Mouse (Mus musculus) neural tube, embryonic 13.5 days (tissue): ENCODE results near the gene Fancd2os. TPM values are rescaled to one million over a fixed set of nuclear protein-coding genes. Genes with fewer than 3 reads are reported as not detected.

Source experiments
- ATAC-seq: fragments of 200-750 bp; cut with Nextera tagmentation; 2 replicates; pipeline ENCODE4 v1.8.0; 2017; ENCODE audit warnings: low read depth, mild to moderate bottlenecking, moderate TSS enrichment, moderate library complexity
- H3K27ac ChIP-seq: fragments of 300-500 bp; sonication (generic); replicated peaks from 2 replicates; pipeline ENCODE4 v1.5.1; 2015; ENCODE audit warnings: moderate library complexity, mild to moderate bottlenecking, inconsistent platforms
- H3K27me3 ChIP-seq: fragments of 300-500 bp; sonication (generic); 2 replicates; pipeline ENCODE4 v1.6.1; 2015; ENCODE audit warnings: mild to moderate bottlenecking, inconsistent platforms
- H3K36me3 ChIP-seq: fragments of 300-500 bp; sonication (generic); 2 replicates; pipeline ENCODE4 v1.6.1; 2015; ENCODE audit warnings: mild to moderate bottlenecking, inconsistent platforms
- H3K4me1 ChIP-seq: fragments of 300-500 bp; sonication (generic); replicated peaks from 2 replicates; pipeline ENCODE4 v1.6.1; 2015; ENCODE audit warnings: inconsistent platforms
- H3K4me2 ChIP-seq: fragments of 300-500 bp; sonication (generic); 2 replicates; pipeline ENCODE4 v1.6.1; 2015; ENCODE audit warnings: inconsistent platforms, mild to moderate bottlenecking, moderate library complexity
- H3K4me3 ChIP-seq: fragments of 300-500 bp; sonication (generic); 2 replicates; pipeline ENCODE4 v1.5.1; 2015; ENCODE audit warnings: mild to moderate bottlenecking, inconsistent platforms
- H3K9ac ChIP-seq: fragments of 300-500 bp; sonication (generic); 2 replicates; pipeline ENCODE4 v1.6.1; 2015; ENCODE audit warnings: moderate library complexity, mild to moderate bottlenecking, inconsistent platforms
- H3K9me3 ChIP-seq: fragments of 300-500 bp; sonication (generic); 2 replicates; pipeline ENCODE4 v1.6.1; 2016; ENCODE audit warnings: inconsistent platforms
- WGBS: fragments of 180-500 bp; shearing (Covaris S2); methylation state at CpG from one replicate; pipeline ENCODE4 v1.1.7; 2015; 5-methylcytosine and 5-hydroxymethylcytosine counted together
- polyA plus RNA-seq: library from polyadenylated mRNA; unstranded; fragments of >200 nt; fragmentation: Nextera tagmentation; extraction: Ambion mirVana; gene quantifications from 2 replicates; pipeline ENCODE4 v1.2.1, GENCODE M21; 2015

The Fancd2os gene
- polyA plus RNA-seq, 1 experiment from 2014 or later: 0.18 TPM

- Histone ChIP-seq H3K4me2 (peak overlapping the region; percentile 94), H3K4me3 (peak overlapping the region; percentile 95), H3K9me3 (no peaks in the 10 kb centered on the region), H3K27ac (peak overlapping the region; percentile 82), H3K27me3 (no peaks in the 10 kb centered on the region), H3K9ac (peak overlapping the region; percentile 93), H3K4me1 (peaks cover 27% of the 10 kb centered on the region), H3K36me3 (no peaks in the 10 kb centered on the region)
- 50% methylated on average over 12 of the region's 12 CpGs for WGBS
- ATAC-seq: no peak
Measured at GRCm38 (mm10) chr6:113603993-113604392, 3.5 kb upstream of the Fancd2os start.

- Histone ChIP-seq H3K4me2 (no peak overlapping the region), H3K4me3 (no peak overlapping the region), H3K36me3 (no peaks in the 10 kb centered on the region), H3K4me1 (peaks cover 27% of the 10 kb centered on the region), H3K9ac (no peak overlapping the region), H3K27me3 (no peaks in the 10 kb centered on the region), H3K27ac (no peak overlapping the region), H3K9me3 (no peaks in the 10 kb centered on the region)
- whole genome bisulfite sequencing: 93% methylated on average over 6 of the region's 6 CpGs
- ATAC-seq: no peak
Measured at GRCm38 (mm10) chr6:113602821-113603220, 2.3 kb upstream of the Fancd2os start.

GRCm38 (mm10) chr6:113599833-113600232 is 682 bp downstream of the Fancd2os start:
- 81% methylated on average over 5 of the region's 5 CpGs for WGBS
- ATAC-seq: no peak
- H3K4me2 ChIP-seq: no peak overlapping the region

GRCm38 (mm10) chr6:113597945-113598344 is 2.6 kb downstream of the Fancd2os start:
- Histone ChIP-seq H3K36me3 (no peaks in the 10 kb centered on the region), H3K27me3 (no peaks in the 10 kb centered on the region), H3K4me1 (peaks cover 5% of the 10 kb centered on the region; the same call in 1 of the 2 replicates), H3K27ac (no peak overlapping the region), H3K9ac (no peak overlapping the region), H3K4me3 (no peak overlapping the region), H3K4me2 (no peak overlapping the region), H3K9me3 (no peaks in the 10 kb centered on the region)
- 94% methylated on average over 4 of the region's 4 CpGs for WGBS
- ATAC-seq: no peak

More at GRCm38 (mm10) chr6:113599833-113600232, 682 bp downstream of the Fancd2os start:
- H3K36me3 ChIP-seq: no peaks in the 10 kb centered on the region
- H3K27ac ChIP-seq: no peak overlapping the region
- H3K4me1 ChIP-seq: peaks cover 5% of the 10 kb centered on the region; the same call in 1 of the 2 replicates
- H3K4me3 ChIP-seq: no peak overlapping the region
- H3K9ac ChIP-seq: no peak overlapping the region
- no peaks in the 10 kb centered on the region for H3K9me3 ChIP-seq
- H3K27me3 ChIP-seq: no peaks in the 10 kb centered on the region

GRCm38 (mm10) chr6:113592637-113593036 is 7.9 kb downstream of the Fancd2os start:
- Histone ChIP-seq H3K4me3 (no peak overlapping the region), H3K9ac (no peak overlapping the region), H3K9me3 (no peaks in the 10 kb centered on the region), H3K4me2 (no peak overlapping the region), H3K27ac (no peak overlapping the region), H3K27me3 (no peaks in the 10 kb centered on the region), H3K36me3 (no peaks in the 10 kb centered on the region), H3K4me1 (no peaks in the 10 kb centered on the region)
- no peak for ATAC-seq
- 99% methylated on average over 2 of the region's 2 CpGs for WGBS

GRCm38 (mm10) chr6:113586466-113587183 is 13.9 kb downstream of the Fancd2os start:
- Histone ChIP-seq H3K27ac (no peak overlapping the region), H3K4me2 (no peak overlapping the region), H3K27me3 (no peaks in the 10 kb centered on the region), H3K4me1 (0 out of 2 replicates have a peak, but pooled peaks cover 7% of the 10 kb centered on the region), H3K4me3 (no peak overlapping the region), H3K36me3 (no peaks in the 10 kb centered on the region), H3K9me3 (no peaks in the 10 kb centered on the region), H3K9ac (no peak overlapping the region)
- 81% methylated on average over 5 of the region's 5 CpGs for WGBS
- ATAC-seq: peak; percentile 56

GRCm38 (mm10) chr6:113585065-113585464 is 15.4 kb downstream of the Fancd2os start:
- Histone ChIP-seq H3K4me3 (no peak overlapping the region), H3K4me1 (0 out of 2 replicates have a peak, but pooled peaks cover 7% of the 10 kb centered on the region), H3K9ac (no peak overlapping the region), H3K36me3 (no peaks in the 10 kb centered on the region), H3K27me3 (no peaks in the 10 kb centered on the region), H3K4me2 (no peak overlapping the region), H3K9me3 (no peaks in the 10 kb centered on the region), H3K27ac (no peak overlapping the region)
- 90% methylated on average over 5 of the region's 5 CpGs for WGBS
- no peak for ATAC-seq

- no peaks in the 10 kb centered on the region for H3K27me3 ChIP-seq
- WGBS: 98% methylated on average over 4 of the region's 4 CpGs
- no peak overlapping the region for H3K9ac ChIP-seq
- no peak overlapping the region for H3K4me2 ChIP-seq
- ATAC-seq: no peak
- H3K27ac ChIP-seq: no peak overlapping the region
- 0 out of 2 replicates have a peak, but pooled peaks cover 7% of the 10 kb centered on the region for H3K4me1 ChIP-seq
- no peaks in the 10 kb centered on the region for H3K9me3 ChIP-seq
- H3K36me3 ChIP-seq: no peaks in the 10 kb centered on the region
- no peak overlapping the region for H3K4me3 ChIP-seq
Measured at GRCm38 (mm10) chr6:113583023-113583422, 17.5 kb downstream of the Fancd2os start.

- H3K36me3 ChIP-seq: no peaks in the 10 kb centered on the region
- H3K9ac ChIP-seq: no peak overlapping the region
- H3K27me3 ChIP-seq: no peaks in the 10 kb centered on the region
- H3K9me3 ChIP-seq: no peaks in the 10 kb centered on the region
- no peak overlapping the region for H3K4me3 ChIP-seq
- no peak overlapping the region for H3K4me2 ChIP-seq
- WGBS: 98% methylated on average over 3 of the region's 3 CpGs
- no peak overlapping the region for H3K27ac ChIP-seq
- H3K4me1 ChIP-seq: no peaks in the 10 kb centered on the region
- no peak for ATAC-seq
Measured at GRCm38 (mm10) chr6:113579306-113579705, 21.2 kb downstream of the Fancd2os start.

- Histone ChIP-seq H3K27me3 (no peaks in the 10 kb centered on the region), H3K4me1 (no peaks in the 10 kb centered on the region), H3K36me3 (no peaks in the 10 kb centered on the region), H3K27ac (no peak overlapping the region), H3K9me3 (no peaks in the 10 kb centered on the region), H3K4me2 (no peak overlapping the region), H3K9ac (no peak overlapping the region), H3K4me3 (no peak overlapping the region)
- no peak for ATAC-seq
- 94% methylated on average over 6 of the region's 6 CpGs for WGBS
Measured at GRCm38 (mm10) chr6:113576044-113576443, 24.5 kb downstream of the Fancd2os start.

GRCm38 (mm10) chr6:113564557-113564956 is 36.0 kb downstream of the Fancd2os start:
- WGBS: 94% methylated on average over 1 of the region's 1 CpGs
- no peak for ATAC-seq
- no peak overlapping the region for H3K4me2 ChIP-seq
- no peaks in the 10 kb centered on the region for H3K9me3 ChIP-seq
- no peak overlapping the region for H3K27ac ChIP-seq
- no peaks in the 10 kb centered on the region for H3K36me3 ChIP-seq
- no peaks in the 10 kb centered on the region for H3K4me1 ChIP-seq
- H3K4me3 ChIP-seq: no peak overlapping the region
- H3K27me3 ChIP-seq: no peaks in the 10 kb centered on the region
- no peak overlapping the region for H3K9ac ChIP-seq

- H3K9me3 ChIP-seq: no peaks in the 10 kb centered on the region
- no peak for ATAC-seq
- no peaks in the 10 kb centered on the region for H3K36me3 ChIP-seq
- H3K4me2 ChIP-seq: no peak overlapping the region
- H3K27me3 ChIP-seq: no peaks in the 10 kb centered on the region
- H3K4me3 ChIP-seq: no peak overlapping the region
- H3K27ac ChIP-seq: no peak overlapping the region
- 65% methylated on average over 6 of the region's 6 CpGs for WGBS
- H3K9ac ChIP-seq: no peak overlapping the region
- no peaks in the 10 kb centered on the region for H3K4me1 ChIP-seq
Measured at GRCm38 (mm10) chr6:113559736-113560135, 40.8 kb downstream of the Fancd2os start.
